Mouse (Mus musculus): Measurements from ENCODE around the gene Hrct1.

GRCm38 (mm10) chr4:43709869-43710268, 17.1 kb upstream of the Hrct1 start, which contains the start of gene Olfr71:
- TF ChIP-seq GATA1 (IDR thresholded peaks at IDR 0.05; ENCODE audit: low read length), result no peak
- TF ChIP-seq TAL1 (IDR thresholded peaks at IDR 0.05; ENCODE audit: low read length), result no peak
